Mouse (Mus musculus) MEL (cell line): ENCODE measurements at regions not wholly inside any gene's neighbourhood (a gene's known extent, or its start where the extent isn't known, plus 50 kb on each side); places are given as distances from the start of the nearest gene placed in this dataset.

Source experiments
- DNase-seq: peaks from one replicate; pipeline ENCODE4 v3.0.0; 2011; ENCODE audit warnings: low read depth, low spot score
- H3K27ac ChIP-seq: 2 replicates; pipeline ENCODE4 v1.5.1; 2012; ENCODE audit warnings: low read depth, mild to moderate bottlenecking, control low read depth, low read length, moderate library complexity; ENCODE audit not compliant: control insufficient read depth
- H3K27me3 ChIP-seq, 2 experiments: fragments of 150-350 bp in 1 of 2; sonication (generic) in 1 of 2; 2 replicates each; pipeline ENCODE4 v1.6.1; 2012; ENCODE audit warnings: low read length in 2 of 2, mild to moderate bottlenecking in 2 of 2, improper control_type of control experiment in 1 of 2, moderate library complexity in 1 of 2; ENCODE audit not compliant: insufficient read depth in 2 of 2, control insufficient read depth in 1 of 2
- H3K36me3 ChIP-seq, 2 experiments: 2 replicates each; pipeline ENCODE4 v1.6.1; 2012 to 2014; ENCODE audit warnings: low read length in 2 of 2, improper control_type of control experiment in 1 of 2, inconsistent platforms in 1 of 2, mild to moderate bottlenecking in 1 of 2; ENCODE audit not compliant: insufficient read depth in 2 of 2, control insufficient read depth in 1 of 2
- H3K4me1 ChIP-seq, 2 experiments: fragments of 150-350 bp in 1 of 2; sonication (generic) in 1 of 2; 2 replicates each; pipeline ENCODE4 v1.6.1; 2012; ENCODE audit warnings: low read length in 2 of 2, improper control_type of control experiment in 1 of 2, mild to moderate bottlenecking in 1 of 2; ENCODE audit not compliant: insufficient read depth in 2 of 2, control insufficient read depth in 1 of 2
- H3K4me3 ChIP-seq, 2 experiments: fragments of 150-350 bp in 1 of 2; sonication (generic) in 1 of 2; 2 replicates each; pipeline ENCODE4 v1.5.1; 2012; ENCODE audit warnings: low read depth in 2 of 2, low read length in 2 of 2, mild to moderate bottlenecking in 2 of 2, moderate library complexity in 2 of 2, control low read depth in 1 of 2, improper control_type of control experiment in 1 of 2; ENCODE audit not compliant: control insufficient read depth in 1 of 2, insufficient read depth in 1 of 2
- H3K79me2 ChIP-seq: 2 replicates; pipeline ENCODE4 v1.6.1; 2012; ENCODE audit warnings: mild to moderate bottlenecking, low read length, moderate library complexity; ENCODE audit not compliant: control insufficient read depth, poor library complexity, insufficient read depth
- H3K9ac ChIP-seq: 2 replicates; pipeline ENCODE4 v1.6.1; 2012; ENCODE audit warnings: low read depth, mild to moderate bottlenecking, control low read depth, low read length, moderate library complexity; ENCODE audit not compliant: control insufficient read depth, poor library complexity, severe bottlenecking
- H3K9me3 ChIP-seq: fragments of 150-350 bp; sonication (generic); replicated peaks from 2 replicates; pipeline ENCODE4 v1.6.1; 2012; ENCODE audit warnings: mild to moderate bottlenecking, low read length, improper control_type of control experiment, moderate library complexity; ENCODE audit not compliant: insufficient read depth
- CHD1 ChIP-seq: IDR thresholded peaks from 2 replicates; pipeline ENCODE4 v1.6.1; 2012; ENCODE audit warnings: low read depth, mild to moderate bottlenecking, inconsistent platforms, low read length, improper control_type of control experiment
- CHD2 ChIP-seq: IDR thresholded peaks from 2 replicates; pipeline ENCODE4 v1.6.1; 2011; ENCODE audit warnings: low read length, improper control_type of control experiment
- CTCF ChIP-seq, 3 experiments: IDR thresholded peaks in 2 of 3; conservative IDR thresholded peaks in 1 of 3; 2 replicates each; pipeline ENCODE4 v1.5.1; 2011 to 2012; ENCODE audit warnings: low read length in 3 of 3, low read depth in 2 of 3, mild to moderate bottlenecking in 2 of 3, improper control_type of control experiment in 1 of 3, inconsistent platforms in 1 of 3, mixed read lengths in 1 of 3, moderate library complexity in 1 of 3; ENCODE audit not compliant: control insufficient read depth in 1 of 3, insufficient read depth in 1 of 3, poor library complexity in 1 of 3, severe bottlenecking in 1 of 3
- E2F4 ChIP-seq: IDR thresholded peaks from 2 replicates; pipeline ENCODE4 v1.6.1; 2011; ENCODE audit warnings: low read depth, low read length, improper control_type of control experiment, borderline replicate concordance
- ELF1 ChIP-seq: IDR thresholded peaks from 2 replicates; pipeline ENCODE4 v1.6.1; 2014; ENCODE audit warnings: low read depth, mild to moderate bottlenecking, inconsistent platforms, low read length, improper control_type of control experiment, moderate library complexity
- EP300 ChIP-seq, 2 experiments: IDR thresholded peaks; 2 replicates each; pipeline ENCODE4 v1.6.1; 2011; ENCODE audit warnings: improper control_type of control experiment in 2 of 2, low read length in 2 of 2, low read depth in 1 of 2, mild to moderate bottlenecking in 1 of 2
- ETS1 ChIP-seq: IDR thresholded peaks from 2 replicates; pipeline ENCODE4 v1.6.1; 2012; ENCODE audit warnings: low read depth, mild to moderate bottlenecking, inconsistent platforms, low read length, improper control_type of control experiment, moderate library complexity
- GABPA ChIP-seq: IDR thresholded peaks from 2 replicates; pipeline ENCODE4 v1.6.1; 2012; ENCODE audit warnings: low read depth, mild to moderate bottlenecking, inconsistent platforms, low read length, improper control_type of control experiment, moderate library complexity
- GATA1 ChIP-seq: IDR thresholded peaks from 2 replicates; pipeline ENCODE4 v1.6.1; 2011; ENCODE audit warnings: low read depth, low read length, improper control_type of control experiment
- KAT2A ChIP-seq: conservative IDR thresholded peaks from 2 replicates; pipeline ENCODE4 v1.6.1; 2012; ENCODE audit warnings: low read depth, low read length, improper control_type of control experiment, inconsistent platforms
- MAFK ChIP-seq: IDR thresholded peaks from 2 replicates; pipeline ENCODE4 v1.6.1; 2011; ENCODE audit warnings: low read depth, mild to moderate bottlenecking, low read length, improper control_type of control experiment, borderline replicate concordance
- MAX ChIP-seq: IDR thresholded peaks from 2 replicates; pipeline ENCODE4 v1.6.1; 2011; ENCODE audit warnings: low read length, improper control_type of control experiment
- MEF2A ChIP-seq: IDR thresholded peaks from 2 replicates; pipeline ENCODE4 v1.6.1; 2014; ENCODE audit warnings: low read depth, mild to moderate bottlenecking, inconsistent platforms, low read length, improper control_type of control experiment; ENCODE audit not compliant: poor library complexity, insufficient replicate concordance, severe bottlenecking; ENCODE audit errors: extremely low read depth
- MXI1 ChIP-seq: IDR thresholded peaks from 2 replicates; pipeline ENCODE4 v1.6.1; 2011; ENCODE audit warnings: mild to moderate bottlenecking, low read depth, low read length, improper control_type of control experiment
- MYB ChIP-seq: IDR thresholded peaks from 2 replicates; pipeline ENCODE4 v1.6.1; 2011; ENCODE audit warnings: mild to moderate bottlenecking, low read depth, low read length, improper control_type of control experiment
- MYC ChIP-seq: IDR thresholded peaks from 2 replicates; pipeline ENCODE4 v1.6.1; 2011; ENCODE audit warnings: low read depth, mild to moderate bottlenecking, low read length, improper control_type of control experiment, moderate library complexity
- NELFE ChIP-seq: IDR thresholded peaks from 2 replicates; pipeline ENCODE4 v1.6.1; 2011; ENCODE audit warnings: low read depth, low read length, improper control_type of control experiment
- POLR2A ChIP-seq, 2 experiments: IDR thresholded peaks; 2 replicates each; pipeline ENCODE4 v1.6.1; 2011 to 2012; ENCODE audit warnings: low read length in 2 of 2, mild to moderate bottlenecking in 2 of 2, control low read depth in 1 of 2, improper control_type of control experiment in 1 of 2, low read depth in 1 of 2, moderate library complexity in 1 of 2; ENCODE audit not compliant: control insufficient read depth in 1 of 2, insufficient read depth in 1 of 2, poor library complexity in 1 of 2
- POLR2AphosphoS5 ChIP-seq: IDR thresholded peaks from 2 replicates; pipeline ENCODE4 v1.6.1; 2012; ENCODE audit warnings: low read depth, borderline replicate concordance, mild to moderate bottlenecking, inconsistent platforms, low read length, moderate library complexity, mixed read lengths
- RAD21 ChIP-seq: IDR thresholded peaks from 2 replicates; pipeline ENCODE4 v1.6.1; 2011; ENCODE audit warnings: mild to moderate bottlenecking, low read depth, low read length, improper control_type of control experiment
- SIN3A ChIP-seq: IDR thresholded peaks from 2 replicates; pipeline ENCODE4 v1.6.1; 2012; ENCODE audit warnings: low read length, improper control_type of control experiment, inconsistent platforms
- SMC3 ChIP-seq: IDR thresholded peaks from 2 replicates; pipeline ENCODE4 v1.6.1; 2011; ENCODE audit warnings: low read depth, low read length, improper control_type of control experiment
- TBP ChIP-seq: IDR thresholded peaks from 2 replicates; pipeline ENCODE4 v1.8.0; 2011; ENCODE audit warnings: low read depth, low read length, improper control_type of control experiment
- UBTF ChIP-seq: IDR thresholded peaks from 2 replicates; pipeline ENCODE4 v1.6.1; 2012; ENCODE audit warnings: low read depth, mild to moderate bottlenecking, inconsistent platforms, low read length, improper control_type of control experiment, moderate library complexity, borderline replicate concordance; ENCODE audit not compliant: insufficient read depth
- USF2 ChIP-seq, 2 experiments: IDR thresholded peaks; 2 replicates each; pipeline ENCODE4 v1.6.1; 2011 to 2012; ENCODE audit warnings: improper control_type of control experiment in 2 of 2, low read length in 2 of 2, borderline replicate concordance in 1 of 2, inconsistent platforms in 1 of 2, low read depth in 1 of 2, mild to moderate bottlenecking in 1 of 2; ENCODE audit not compliant: insufficient read depth in 1 of 2
- ZC3H11A ChIP-seq: IDR thresholded peaks from 2 replicates; pipeline ENCODE4 v1.6.1; 2012; ENCODE audit warnings: low read depth, mild to moderate bottlenecking, inconsistent platforms, low read length, improper control_type of control experiment
- ZKSCAN1 ChIP-seq: IDR thresholded peaks from 2 replicates; pipeline ENCODE4 v1.6.1; 2012; ENCODE audit warnings: low read depth, mild to moderate bottlenecking, inconsistent platforms, low read length, improper control_type of control experiment, moderate library complexity
- ZNF384 ChIP-seq: IDR thresholded peaks from 2 replicates; pipeline ENCODE4 v1.6.1; 2012; ENCODE audit warnings: low read depth, mild to moderate bottlenecking, inconsistent platforms, low read length, improper control_type of control experiment

DNA sequence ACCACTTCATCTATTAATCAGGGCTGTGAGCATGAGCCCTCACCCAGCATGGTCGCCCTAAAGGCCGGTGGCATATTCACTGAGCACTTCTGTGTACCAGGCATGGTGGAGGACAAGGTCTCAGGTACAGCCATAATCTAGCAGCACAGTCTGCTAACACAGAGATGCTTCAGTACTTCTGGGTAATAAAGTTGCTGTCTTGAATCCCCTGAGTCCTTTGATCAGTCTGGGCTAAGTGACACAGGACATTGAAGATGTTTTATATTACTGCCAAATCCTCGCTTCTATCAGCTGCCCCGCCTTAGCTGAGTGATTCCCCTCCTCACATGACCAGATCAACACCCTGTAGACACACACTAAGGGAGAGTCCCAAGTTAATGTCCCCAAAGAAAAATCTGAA, 296.5 kb downstream of the Mycn start:
- Histone ChIP-seq H3K4me1 (no peaks in the 10 kb centered on the region), H3K27ac (no peak overlapping the region), H3K9me3 (no peaks in the 10 kb centered on the region), H3K36me3 (no peaks in the 10 kb centered on the region), H3K79me2 (no peaks in the 10 kb centered on the region), H3K27me3 (peaks cover 0 to 1% of the 10 kb centered on the region in 2 experiments; a peak in 1 of 4 replicates), H3K4me3 (no peak overlapping the region), H3K9ac (no peak overlapping the region)
- TF ChIP-seq SIN3A (no peak), KAT2A (no peak), MEF2A (no peak), USF2 (IDR thresholded peaks at IDR 0.05; ENCODE audit: borderline replicate concordance in 1 of 2, insufficient read depth in 1 of 2, low read depth in 1 of 2, low read length in 2 of 2) (no peak)
- no peak for DNase-seq

- no peak for DNase-seq
- H3K9me3 ChIP-seq, result no peaks in the 10 kb centered on the region
Measured at GRCm38 (mm10) chr12:12643247-12643963, 298.3 kb downstream of the Mycn start.

GRCm38 (mm10) chr12:12635308-12635707, 306.4 kb downstream of the Mycn start:
- Histone ChIP-seq H3K27me3 (no peaks in the 10 kb centered on the region; a peak in 1 of 4 replicates), H3K4me3 (no peak overlapping the region), H3K27ac (no peak overlapping the region), H3K9ac (no peak overlapping the region), H3K36me3 (no peaks in the 10 kb centered on the region), H3K4me1 (no peaks in the 10 kb centered on the region), H3K9me3 (no peaks in the 10 kb centered on the region), H3K79me2 (no peaks in the 10 kb centered on the region)
- TF ChIP-seq ELF1, result no peak
- no peak for TF ChIP-seq MAX
- no peak for TF ChIP-seq POLR2AphosphoS5
- TF ChIP-seq SMC3, result no peak
- no peak for TF ChIP-seq ETS1
- no peak for TF ChIP-seq RAD21
- TF ChIP-seq MAFK, result no peak
- TF ChIP-seq CTCF (IDR thresholded peaks at IDR 0.05 in 2 of 3, conservative IDR thresholded peaks at IDR 0.05 in 1 of 3; ENCODE audit: control insufficient read depth in 1 of 3, insufficient read depth in 1 of 3, low read depth in 2 of 3, low read length in 3 of 3, poor library complexity in 1 of 3, severe bottlenecking in 1 of 3), result no peak
- TF ChIP-seq MYB, result no peak
- no peak for TF ChIP-seq CHD1
- TF ChIP-seq MXI1, result no peak
- DNase-seq, result no peak

More at GRCm38 (mm10) chr12:12643247-12643963, 298.3 kb downstream of the Mycn start:
- Histone ChIP-seq H3K4me1 (no peaks in the 10 kb centered on the region), H3K9ac (no peak overlapping the region), H3K36me3 (no peaks in the 10 kb centered on the region), H3K27ac (no peak overlapping the region), H3K79me2 (no peaks in the 10 kb centered on the region), H3K4me3 (no peak overlapping the region), H3K27me3 (peaks cover 0 to 1% of the 10 kb centered on the region in 2 experiments; a peak in 1 of 4 replicates)
- no peak for TF ChIP-seq E2F4
- TF ChIP-seq CHD2, result no peak
- no peak for TF ChIP-seq GABPA
- no peak for TF ChIP-seq ZKSCAN1
- no peak for TF ChIP-seq GATA1
- TF ChIP-seq USF2 (IDR thresholded peaks at IDR 0.05; ENCODE audit: borderline replicate concordance in 1 of 2, insufficient read depth in 1 of 2, low read depth in 1 of 2, low read length in 2 of 2), result no peak
- no peak for TF ChIP-seq MYC
- no peak for TF ChIP-seq EP300 (IDR thresholded peaks at IDR 0.05; ENCODE audit: low read depth in 1 of 2, low read length in 2 of 2)
- no peak for TF ChIP-seq ZNF384
- no peak for TF ChIP-seq NELFE
- no peak for TF ChIP-seq MAX
- no peak for TF ChIP-seq ZC3H11A
- no peak for TF ChIP-seq MEF2A
- no peak for TF ChIP-seq UBTF
- TF ChIP-seq ETS1, result no peak
- no peak for TF ChIP-seq POLR2A (IDR thresholded peaks at IDR 0.05; ENCODE audit: control insufficient read depth in 1 of 2, insufficient read depth in 1 of 2, low read depth in 1 of 2, low read length in 2 of 2, poor library complexity in 1 of 2)
- TF ChIP-seq RAD21, result no peak
- TF ChIP-seq TBP, result no peak
- no peak for TF ChIP-seq CHD1
